Mouse (Mus musculus) heart, embryonic 16.5 days (tissue): Measurements from ENCODE around the gene Kcna1. TPM values are rescaled to one million over a fixed set of nuclear protein-coding genes. Genes with fewer than 3 reads are reported as not detected.

ENCODE experiments used
- ATAC-seq: fragments of 200-750 bp; cut with Nextera tagmentation; replicated peaks from 2 replicates; pipeline ENCODE4 v1.8.0; 2017; ENCODE audit warnings: moderate number of reproducible peaks; ENCODE audit not compliant: insufficient read depth, low FRiP score; ENCODE audit errors: extremely low read depth
- H3K27ac ChIP-seq: fragments of 300-500 bp; sonication (generic); 2 replicates; pipeline ENCODE4 v1.5.1; 2014; ENCODE audit warnings: mild to moderate bottlenecking, low read length, control low read depth, moderate library complexity
- H3K27me3 ChIP-seq: fragments of 300-500 bp; sonication (generic); 2 replicates; pipeline ENCODE4 v1.6.1; 2014; ENCODE audit warnings: low read length, mixed read lengths; ENCODE audit not compliant: control insufficient read depth, insufficient read depth
- H3K36me3 ChIP-seq: fragments of 300-500 bp; sonication (generic); 2 replicates; pipeline ENCODE4 v1.6.1; 2014; ENCODE audit not compliant: control insufficient read depth, insufficient read depth
- H3K4me1 ChIP-seq: fragments of 300-500 bp; sonication (generic); 2 replicates; pipeline ENCODE4 v1.6.1; 2014; ENCODE audit warnings: low read length, mixed read lengths; ENCODE audit not compliant: control insufficient read depth, insufficient read depth
- H3K4me2 ChIP-seq: fragments of 300-500 bp; sonication (generic); 2 replicates; pipeline ENCODE4 v1.6.1; 2014; ENCODE audit warnings: low read depth, mild to moderate bottlenecking, control low read depth, low read length
- H3K4me3 ChIP-seq: fragments of 300-500 bp; sonication (generic); 2 replicates; pipeline ENCODE4 v1.5.1; 2014; ENCODE audit warnings: mild to moderate bottlenecking, control low read depth, low read length
- H3K9ac ChIP-seq: fragments of 300-500 bp; sonication (generic); 2 replicates; pipeline ENCODE4 v1.6.1; 2014; ENCODE audit warnings: low read length, control low read depth
- H3K9me3 ChIP-seq: fragments of 300-500 bp; sonication (generic); replicated peaks from 2 replicates; pipeline ENCODE4 v1.6.1; 2016; ENCODE audit warnings: low read length; ENCODE audit not compliant: control insufficient read depth
- WGBS: fragments of 180-500 bp; shearing (Covaris S2); extraction: QIAGEN DNeasy Blood & Tissue Kit; methylation state at CpG from one replicate; pipeline ENCODE4 v1.1.7; 2014; 5-methylcytosine and 5-hydroxymethylcytosine counted together
- polyA plus RNA-seq: library from polyadenylated mRNA; unstranded; fragments of >200 nt; fragmentation: Nextera tagmentation; extraction: Ambion mirVana; gene quantifications from 2 replicates; pipeline ENCODE4 v1.2.1, GENCODE M21; 2015

Kcna1 gene
- polyA plus RNA-seq, 1 experiment from 2014 or later: 0.37 TPM

GRCm38 (mm10) chr6:126609193-126609947, 36.8 kb downstream of the Kcna1 start:
- H3K9ac ChIP-seq: no peak overlapping the region
- H3K36me3 ChIP-seq: no peaks in the 10 kb centered on the region
- no peak overlapping the region for H3K4me3 ChIP-seq
- H3K4me1 ChIP-seq: no peaks in the 10 kb centered on the region
- no peaks in the 10 kb centered on the region for H3K27me3 ChIP-seq
- WGBS: 65% methylated on average over 17 of the region's 17 CpGs
- H3K9me3 ChIP-seq: no peaks in the 10 kb centered on the region
- no peak overlapping the region for H3K4me2 ChIP-seq
- no peak overlapping the region for H3K27ac ChIP-seq
- ATAC-seq: no peak

DNA sequence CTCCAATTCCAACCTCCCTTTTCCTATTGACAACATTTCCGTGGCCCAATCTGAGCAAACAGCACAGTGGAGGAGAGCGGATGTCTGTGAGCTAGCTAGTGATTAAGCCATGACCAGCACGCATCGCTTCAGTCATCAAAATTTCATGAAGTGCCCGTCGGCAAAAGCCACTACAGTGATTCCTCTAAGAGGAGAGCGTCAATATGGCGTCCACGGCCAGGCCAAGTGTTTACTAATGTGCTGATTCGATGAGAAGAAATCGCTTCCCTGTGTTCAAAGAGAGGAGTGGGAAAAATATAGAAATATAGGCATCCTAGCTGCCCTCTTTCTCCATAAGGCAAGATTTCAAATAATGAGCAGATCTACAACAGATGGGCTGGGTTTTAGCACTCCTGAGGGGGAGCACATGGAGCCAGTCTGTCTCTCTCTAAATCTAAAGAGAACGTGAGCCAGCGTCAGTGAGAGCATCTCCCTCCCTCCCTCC, 44.3 kb downstream of the Kcna1 start:
- no peak overlapping the region for H3K9ac ChIP-seq
- no peaks in the 10 kb centered on the region for H3K9me3 ChIP-seq
- H3K36me3 ChIP-seq: no peaks in the 10 kb centered on the region
- H3K4me2 ChIP-seq: no peak overlapping the region
- peaks cover 4% of the 10 kb centered on the region for H3K27me3 ChIP-seq
- H3K4me3 ChIP-seq: no peak overlapping the region
- no peaks in the 10 kb centered on the region for H3K4me1 ChIP-seq
- H3K27ac ChIP-seq: no peak overlapping the region
- ATAC-seq: no peak
- WGBS: 82% methylated on average over 13 of the region's 13 CpGs

DNA sequence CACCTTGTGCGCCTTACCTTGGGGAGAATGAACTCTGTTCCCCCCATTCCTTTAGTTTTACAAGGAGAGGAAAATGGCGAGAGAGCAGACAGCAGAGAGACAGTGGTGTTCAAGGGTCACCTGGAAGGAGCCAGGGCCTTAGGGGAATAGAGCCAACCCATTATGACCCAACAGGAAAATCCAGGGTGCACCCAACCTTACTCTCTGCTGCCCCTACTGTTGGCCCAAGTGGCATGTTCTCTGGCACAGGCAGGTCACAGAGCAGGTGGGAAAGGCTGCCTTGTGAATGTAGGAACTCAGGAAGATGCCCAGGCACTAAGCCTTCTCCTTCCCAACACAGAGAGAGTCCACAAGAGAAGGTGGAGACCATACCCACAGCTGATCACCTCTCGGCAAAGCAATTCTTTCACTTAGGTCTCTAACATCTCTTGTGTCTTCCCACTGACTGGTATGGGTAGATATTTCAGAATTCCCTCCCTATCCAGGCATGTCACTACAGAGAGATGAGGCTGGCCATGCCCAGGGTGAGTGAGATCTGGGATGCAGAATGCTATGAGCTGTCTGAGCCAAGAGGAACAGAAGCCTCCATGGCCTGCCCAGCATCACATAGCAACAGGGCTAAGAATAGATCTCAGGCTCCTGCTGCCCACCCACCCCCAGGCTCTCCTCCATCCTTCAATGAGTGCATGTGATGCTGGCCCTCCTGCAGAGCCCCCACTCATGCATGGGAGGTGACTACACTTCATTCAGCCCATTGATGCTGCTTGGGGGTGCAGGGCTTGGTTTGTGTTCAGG, 46.8 kb downstream of the Kcna1 start:
- H3K4me1 ChIP-seq: no peaks in the 10 kb centered on the region
- 77% methylated on average over 3 of the region's 3 CpGs for WGBS
- no peaks in the 10 kb centered on the region for H3K36me3 ChIP-seq
- H3K4me2 ChIP-seq: no peak overlapping the region
- H3K9ac ChIP-seq: no peak overlapping the region
- H3K27me3 ChIP-seq: peaks cover 4% of the 10 kb centered on the region
- no peak for ATAC-seq
- no peak overlapping the region for H3K27ac ChIP-seq
- H3K9me3 ChIP-seq: no peaks in the 10 kb centered on the region
- no peak overlapping the region for H3K4me3 ChIP-seq

DNA sequence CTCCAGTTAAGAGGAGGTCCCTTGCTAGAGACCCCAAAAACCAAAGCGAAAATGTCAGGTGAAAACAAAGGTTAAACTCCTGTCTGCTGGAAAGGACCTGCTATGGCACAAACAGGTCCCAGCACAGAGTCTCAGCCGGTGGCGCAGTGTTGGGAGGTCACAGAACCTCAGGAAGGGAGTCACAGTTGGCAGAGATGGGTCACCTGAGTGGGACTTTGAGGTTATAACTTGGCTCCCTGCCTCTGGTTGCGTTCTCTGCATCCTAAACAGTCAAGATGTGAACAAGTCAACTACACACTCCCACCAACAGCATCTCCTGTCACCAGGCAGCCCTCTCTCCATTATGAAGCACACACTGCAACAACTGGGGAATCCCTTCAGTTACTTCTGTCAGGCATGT, 48.4 kb downstream of the Kcna1 start:
- no peak overlapping the region for H3K4me2 ChIP-seq
- no peaks in the 10 kb centered on the region for H3K36me3 ChIP-seq
- no peak overlapping the region for H3K4me3 ChIP-seq
- 87% methylated on average over 4 of the region's 4 CpGs for WGBS
- ATAC-seq: no peak
- no peak overlapping the region for H3K9ac ChIP-seq
- H3K9me3 ChIP-seq: no peaks in the 10 kb centered on the region
- no peak overlapping the region for H3K27ac ChIP-seq
- no peaks in the 10 kb centered on the region for H3K4me1 ChIP-seq
- H3K27me3 ChIP-seq: peaks cover 4% of the 10 kb centered on the region

- ATAC-seq: no peak
- no peak overlapping the region for H3K9ac ChIP-seq
- 0 out of 2 replicates have a peak, but pooled peaks cover 4% of the 10 kb centered on the region for H3K27me3 ChIP-seq
- H3K36me3 ChIP-seq: no peaks in the 10 kb centered on the region
- H3K4me3 ChIP-seq: no peak overlapping the region
- WGBS: 78% methylated on average over 18 of the region's 18 CpGs
- no peak overlapping the region for H3K4me2 ChIP-seq
- H3K9me3 ChIP-seq: no peaks in the 10 kb centered on the region
- no peaks in the 10 kb centered on the region for H3K4me1 ChIP-seq
- H3K27ac ChIP-seq: no peak overlapping the region
Observed at GRCm38 (mm10) chr6:126595805-126596629, 50.2 kb downstream of the Kcna1 start.

- Histone ChIP-seq H3K9me3 (no peaks in the 10 kb centered on the region), H3K9ac (no peak overlapping the region), H3K4me2 (no peak overlapping the region), H3K27me3 (0 out of 2 replicates have a peak, but pooled peaks cover 4% of the 10 kb centered on the region), H3K27ac (no peak overlapping the region), H3K4me1 (no peaks in the 10 kb centered on the region), H3K4me3 (no peak overlapping the region), H3K36me3 (no peaks in the 10 kb centered on the region)
- ATAC-seq: no peak
- 42% methylated on average over 5 of the region's 5 CpGs for whole genome bisulfite sequencing
Observed at GRCm38 (mm10) chr6:126595130-126595529, 51.1 kb downstream of the Kcna1 start.

DNA sequence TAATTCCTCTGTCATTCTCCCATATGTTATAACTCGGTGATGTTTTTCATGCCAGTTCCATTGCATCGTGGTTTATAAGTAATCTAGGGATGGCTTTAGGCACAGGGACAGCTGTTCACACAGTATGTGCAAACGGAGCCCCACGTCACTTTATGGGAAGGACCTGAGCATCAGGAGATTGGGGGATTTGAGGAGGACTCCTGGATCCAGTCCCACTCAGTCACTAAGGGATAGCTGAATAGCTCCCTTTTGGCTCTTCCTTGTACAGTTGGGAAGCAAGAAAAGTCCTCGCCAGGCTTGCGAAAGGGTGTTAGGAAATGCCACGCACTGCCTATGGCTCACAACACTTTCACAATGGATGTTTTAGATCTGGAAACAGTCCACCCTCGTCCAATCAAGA, 51.8 kb downstream of the Kcna1 start:
- 75% methylated on average over 8 of the region's 8 CpGs for WGBS
- ATAC-seq: no peak

GRCm38 (mm10) chr6:126593336-126593735, 52.8 kb downstream of the Kcna1 start:
- 0 out of 2 replicates have a peak, but pooled peaks cover 4% of the 10 kb centered on the region for H3K27me3 ChIP-seq
- H3K9me3 ChIP-seq: no peaks in the 10 kb centered on the region
- H3K4me2 ChIP-seq: no peak overlapping the region
- H3K4me3 ChIP-seq: no peak overlapping the region
- H3K27ac ChIP-seq: no peak overlapping the region
- ATAC-seq: no peak
- H3K4me1 ChIP-seq: no peaks in the 10 kb centered on the region
- H3K36me3 ChIP-seq: no peaks in the 10 kb centered on the region
- 78% methylated on average over 4 of the region's 4 CpGs for WGBS
- no peak overlapping the region for H3K9ac ChIP-seq

More for the DNA sequence above, 51.8 kb downstream of the Kcna1 start:
- no peak overlapping the region for H3K9ac ChIP-seq
- no peaks in the 10 kb centered on the region for H3K9me3 ChIP-seq
- H3K4me1 ChIP-seq: no peaks in the 10 kb centered on the region
- H3K36me3 ChIP-seq: no peaks in the 10 kb centered on the region
- H3K4me2 ChIP-seq: no peak overlapping the region
- H3K4me3 ChIP-seq: no peak overlapping the region
- no peak overlapping the region for H3K27ac ChIP-seq
- H3K27me3 ChIP-seq: 0 out of 2 replicates have a peak, but pooled peaks cover 4% of the 10 kb centered on the region
